Mouse (Mus musculus) layer of hippocampus, postnatal 25 days (tissue): ENCODE data around the gene Cbr4. TPM values are rescaled to one million over a fixed set of nuclear protein-coding genes. Genes with fewer than 3 reads are reported as not detected.

Source experiments
- DNase-seq, 2 experiments: peaks; one replicate each; pipeline ENCODE4 v3.0.0; 2022; ENCODE audit warnings: mixed read lengths in 2 of 2, low spot score in 1 of 2; ENCODE audit errors: extremely low spot score in 1 of 2
- total RNA-seq, 2 experiments: library from RNA; stranded (reverse); gene quantifications; 2 replicates each; pipeline ENCODE4 v1.2.3; 2021

Cbr4 gene
- total RNA-seq, 2 experiments from 2014 or later: 22.2 to 24.3 TPM

DNA sequence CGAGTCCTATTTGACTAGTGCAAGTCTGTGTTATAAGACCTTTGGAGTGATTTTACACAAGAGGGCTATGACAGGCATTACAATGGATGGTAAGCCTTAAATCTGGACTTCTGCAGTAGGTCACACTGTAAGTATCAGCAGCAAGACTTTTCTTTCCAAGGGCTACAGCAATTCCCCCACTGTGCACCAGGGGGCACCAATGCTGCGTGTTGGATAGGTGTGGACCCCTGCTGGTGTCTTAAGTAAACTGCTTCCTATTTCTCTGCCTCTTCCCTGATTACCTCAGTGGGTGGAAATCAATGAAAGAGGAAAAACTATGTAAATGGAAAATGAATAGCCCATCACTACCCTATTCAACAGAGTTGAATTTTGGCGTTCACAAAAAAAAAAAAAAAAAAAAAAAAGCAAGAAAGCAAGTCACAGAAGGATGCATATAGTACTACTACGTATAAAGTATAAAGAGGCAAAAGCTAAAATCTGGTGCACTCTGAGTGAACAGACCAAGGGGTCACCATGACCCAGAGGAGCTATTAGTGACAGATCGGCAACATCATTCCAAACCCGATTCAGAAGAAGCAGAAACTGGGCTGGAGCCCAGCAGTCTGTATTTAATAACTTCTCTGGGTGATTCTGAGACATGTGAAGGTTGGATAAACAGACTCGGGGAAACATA lies 52.4 kb downstream of the Cbr4 start:
- peak; percentile 86 to 97 for DNase-seq

DNA sequence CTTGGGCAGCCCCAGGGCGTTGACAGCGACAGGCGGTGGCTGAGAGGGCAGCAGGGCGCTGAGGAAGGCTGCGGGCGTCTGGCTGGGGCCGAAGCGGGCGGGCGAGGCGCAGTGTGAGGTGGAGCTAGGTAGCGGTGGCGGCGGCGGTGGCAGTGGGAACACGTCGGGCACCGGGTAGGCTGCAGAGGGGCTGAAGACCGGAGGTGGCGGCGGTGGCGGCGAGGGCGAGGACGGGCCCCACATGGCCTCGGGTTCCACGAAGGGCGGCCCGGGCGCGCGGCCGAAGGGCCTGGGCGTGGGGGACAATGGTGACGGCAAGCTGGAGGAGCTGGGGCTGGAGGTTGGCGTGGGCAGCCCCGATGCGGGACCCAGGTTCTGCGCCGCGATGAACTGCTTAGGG lies 62.1 kb downstream of the Cbr4 start:
- DNase-seq: no peak

DNA sequence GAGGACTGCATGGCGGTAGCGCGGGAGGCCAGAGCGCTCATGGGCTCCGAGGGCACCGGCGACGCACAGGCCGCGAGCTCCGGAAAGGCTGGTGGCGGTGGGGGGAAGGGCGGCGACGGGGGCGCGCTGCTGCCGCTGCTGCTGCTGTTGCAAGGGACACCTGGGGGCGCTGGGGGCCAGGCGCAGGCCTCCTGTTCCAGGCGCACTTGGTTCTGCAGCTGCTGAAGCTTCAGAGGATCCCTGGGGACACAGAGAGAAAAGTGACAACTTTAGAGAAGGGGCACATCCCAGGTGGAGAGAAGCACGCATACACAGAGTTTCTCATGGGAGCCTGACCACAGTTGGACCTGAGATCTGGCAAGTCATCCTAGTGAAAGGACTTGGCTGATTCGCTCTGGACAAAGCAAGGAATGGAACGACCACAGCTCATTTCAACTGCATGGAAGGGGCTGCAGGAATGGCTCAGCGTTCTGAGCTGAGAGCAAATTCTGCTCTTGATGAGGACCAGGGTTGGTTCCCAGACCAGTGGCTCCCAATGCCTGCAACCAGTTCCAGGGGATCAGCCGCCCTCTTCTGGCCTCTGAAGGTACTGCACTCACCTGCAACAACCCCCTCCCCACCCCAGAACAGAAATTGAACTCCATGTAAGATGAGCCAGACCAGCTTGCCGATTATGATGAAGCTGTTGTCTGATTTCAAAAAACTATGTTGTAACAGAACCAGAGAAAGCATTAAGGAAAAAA lies 62.6 kb downstream of the Cbr4 start:
- DNase-seq: peak in 1 of 2 experiments; percentile 39

DNA sequence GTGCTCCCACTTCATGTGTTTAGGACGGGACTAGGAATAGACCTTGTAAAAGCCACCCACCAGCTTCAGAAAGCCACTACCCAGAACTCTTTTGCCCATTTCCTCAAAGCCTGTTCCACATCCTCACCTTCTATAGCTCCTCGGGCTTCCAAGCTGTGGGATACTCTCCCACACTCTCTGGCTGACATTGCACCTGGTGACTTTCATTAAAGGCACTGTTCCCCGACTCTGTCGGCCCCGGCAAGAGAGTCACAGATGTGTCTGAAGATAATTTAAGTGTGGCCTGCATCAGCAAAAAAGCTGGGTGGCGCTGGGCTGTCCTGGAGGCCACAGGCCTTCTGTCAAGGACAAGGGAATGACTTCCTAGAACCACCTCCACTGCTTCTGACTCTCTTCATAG lies 64.7 kb downstream of the Cbr4 start:
- DNase-seq: no peak

DNA sequence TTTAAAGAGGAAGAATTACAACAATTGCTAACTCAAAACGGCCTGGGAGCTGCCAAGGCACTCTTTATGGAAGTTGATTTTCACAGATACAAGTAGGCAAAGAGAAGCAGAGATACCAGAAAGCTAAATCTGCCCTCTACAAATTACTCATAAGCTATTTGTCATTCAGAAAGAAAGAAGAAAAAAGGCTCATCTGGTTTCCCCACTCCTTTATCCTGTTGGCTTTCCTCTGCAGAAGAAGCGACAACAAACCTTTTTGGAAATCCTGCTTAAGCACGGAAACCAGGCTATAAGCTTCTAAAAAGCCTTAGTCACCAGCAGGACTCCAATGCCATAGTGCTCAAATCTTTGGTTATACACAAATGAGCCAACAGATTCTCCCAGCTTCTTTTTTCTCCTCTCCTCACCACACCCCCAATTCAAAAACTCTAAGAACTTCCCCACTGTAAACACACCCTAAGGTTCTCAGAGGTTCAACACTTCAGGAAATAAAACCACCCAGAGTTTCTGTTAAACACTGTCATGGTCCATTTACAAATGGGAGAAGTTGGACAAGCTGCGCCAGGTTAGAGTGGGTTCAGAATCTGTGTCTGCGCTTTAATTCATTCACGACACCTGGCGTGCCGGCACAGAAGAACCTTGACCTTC lies 65.3 kb downstream of the Cbr4 start:
- no peak for DNase-seq

DNA sequence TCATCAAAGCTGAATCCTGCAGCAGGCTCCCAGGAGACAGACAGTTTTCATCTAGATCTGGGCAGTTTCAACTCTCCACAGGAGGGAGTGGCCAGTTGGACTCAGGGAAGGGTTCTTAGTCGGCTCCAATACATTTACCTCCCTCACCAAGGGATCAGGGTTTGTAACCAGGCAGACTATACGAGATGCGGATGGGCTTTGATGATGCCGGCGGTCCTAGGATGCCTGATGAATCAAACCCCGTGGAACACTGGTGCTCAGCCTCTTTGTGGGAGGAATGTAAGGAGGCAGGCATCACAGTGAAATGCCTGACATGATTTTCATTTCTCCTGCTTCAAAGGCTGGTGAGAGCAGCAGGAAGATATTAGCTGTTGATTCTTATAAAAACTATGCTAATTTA lies 67.8 kb downstream of the Cbr4 start:
- DNase-seq: no peak

DNA sequence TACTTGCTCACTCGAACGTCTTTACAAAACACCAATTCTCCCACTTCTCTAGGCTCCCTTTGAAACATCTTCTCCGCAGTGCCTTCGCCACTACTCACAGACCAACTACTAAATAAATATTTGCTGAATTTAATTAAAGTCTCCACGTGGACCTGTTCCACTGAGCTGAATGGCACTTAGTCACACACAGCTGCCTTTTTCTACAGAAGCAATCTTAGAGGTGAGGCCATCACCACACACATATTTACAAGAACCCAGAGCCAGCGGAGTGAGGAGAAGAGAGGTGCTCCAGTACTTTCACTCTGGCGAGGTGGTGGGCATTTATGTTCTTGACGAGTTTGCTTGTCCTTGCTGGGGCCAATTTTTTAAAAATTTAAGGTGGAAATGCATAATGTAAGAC lies 68.7 kb downstream of the Cbr4 start:
- no peak for DNase-seq
